Mouse (Mus musculus) forebrain, embryonic 14.5 days (tissue): ENCODE results near the gene Myb. TPM values are rescaled to one million over a fixed set of nuclear protein-coding genes. Genes with fewer than 3 reads are reported as not detected.

ENCODE experiments used
- ATAC-seq: fragments of 200-750 bp; cut with Nextera tagmentation; 2 replicates; pipeline ENCODE4 v1.8.0; 2017; ENCODE audit warnings: mild to moderate bottlenecking, moderate library complexity
- DNase-seq: peaks from one replicate; pipeline ENCODE4 v3.0.0-alpha.2; 2015; ENCODE audit warnings: low spot score
- H3K27ac ChIP-seq: fragments of 300-500 bp; sonication (generic); 2 replicates; pipeline ENCODE4 v1.5.1; 2014; ENCODE audit warnings: low read depth, mild to moderate bottlenecking, control low read depth, low read length, moderate library complexity
- H3K27me3 ChIP-seq: fragments of 300-500 bp; sonication (generic); replicated peaks from 2 replicates; pipeline ENCODE4 v1.6.1; 2014; ENCODE audit warnings: low read length, control low read depth, mixed read lengths; ENCODE audit not compliant: control insufficient read depth, insufficient read depth
- H3K36me3 ChIP-seq: fragments of 300-500 bp; sonication (generic); 2 replicates; pipeline ENCODE4 v1.6.1; 2014; ENCODE audit warnings: low read length, control low read depth; ENCODE audit not compliant: control insufficient read depth, insufficient read depth
- H3K4me1 ChIP-seq: fragments of 300-500 bp; sonication (generic); 2 replicates; pipeline ENCODE4 v1.6.1; 2014; ENCODE audit warnings: antibody characterized with exemption, low read length, control low read depth; ENCODE audit not compliant: control insufficient read depth, insufficient read depth
- H3K4me2 ChIP-seq: fragments of 300-500 bp; sonication (generic); 2 replicates; pipeline ENCODE4 v1.6.1; 2014; ENCODE audit warnings: mild to moderate bottlenecking, control low read depth, low read length
- H3K4me3 ChIP-seq: fragments of 300-500 bp; sonication (generic); 2 replicates; pipeline ENCODE4 v1.5.1; 2014; ENCODE audit warnings: low read depth, low read length, control low read depth
- H3K9ac ChIP-seq: fragments of 300-500 bp; sonication (generic); 2 replicates; pipeline ENCODE4 v1.6.1; 2014; ENCODE audit warnings: mild to moderate bottlenecking, low read length, control low read depth, moderate library complexity
- H3K9me3 ChIP-seq: fragments of 300-500 bp; sonication (generic); replicated peaks from 2 replicates; pipeline ENCODE4 v1.6.1; 2016; ENCODE audit warnings: low read length, control low read depth, mixed read lengths; ENCODE audit not compliant: control insufficient read depth
- WGBS: fragments of 180-500 bp; shearing (Covaris S2); extraction: QIAGEN DNeasy Blood & Tissue Kit; methylation state at CpG from one replicate; pipeline ENCODE4 v1.1.7; 2014; 5-methylcytosine and 5-hydroxymethylcytosine counted together
- polyA plus RNA-seq: library from polyadenylated mRNA; unstranded; fragments of >200 nt; fragmentation: Nextera tagmentation; extraction: Ambion mirVana; gene quantifications from 2 replicates; pipeline ENCODE4 v1.2.1, GENCODE M21; 2014

Gene Myb
- polyA plus RNA-seq, 1 experiment from 2014 or later: 2.6 TPM

- 3% methylated on average over 20 of the region's 20 CpGs for WGBS
- Histone ChIP-seq H3K36me3 (no peaks in the 10 kb centered on the region), H3K4me3 (peak overlapping the region; percentile 61), H3K9me3 (no peaks in the 10 kb centered on the region), H3K4me1 (peaks cover 8% of the 10 kb centered on the region; the same call in 1 of the 2 replicates), H3K9ac (peak overlapping the region; percentile 86), H3K4me2 (peak overlapping the region; percentile 99), H3K27me3 (peaks cover 25% of the 10 kb centered on the region), H3K27ac (no peak overlapping the region; the same call in 1 of the 2 replicates)
- peak; percentile 49 for ATAC-seq
- DNase-seq: peak; percentile 50
Observed at GRCm38 (mm10) chr10:21161359-21162094, 743 bp upstream of the Myb start.

GRCm38 (mm10) chr10:21159697-21160394, 938 bp downstream of the Myb start:
- no peaks in the 10 kb centered on the region for H3K36me3 ChIP-seq
- H3K9ac ChIP-seq: peak overlapping the region; percentile 86
- peaks cover 25% of the 10 kb centered on the region for H3K27me3 ChIP-seq
- peak overlapping the region; percentile 99 for H3K4me2 ChIP-seq
- H3K27ac ChIP-seq: no peak overlapping the region
- H3K4me3 ChIP-seq: peak overlapping the region; percentile 61
- peaks cover 8% of the 10 kb centered on the region; the same call in 1 of the 2 replicates for H3K4me1 ChIP-seq
- DNase-seq (peak; percentile 46), ATAC-seq (peak; percentile 54)
- under 1% methylated on average over 44 of the region's 44 CpGs for whole genome bisulfite sequencing
- no peaks in the 10 kb centered on the region for H3K9me3 ChIP-seq

GRCm38 (mm10) chr10:21158918-21159443, 1.8 kb downstream of the Myb start:
- Histone ChIP-seq H3K4me1 (peaks cover 8% of the 10 kb centered on the region; the same call in 1 of the 2 replicates), H3K36me3 (no peaks in the 10 kb centered on the region), H3K9me3 (no peaks in the 10 kb centered on the region), H3K4me2 (peak overlapping the region; percentile 99), H3K27ac (no peak overlapping the region), H3K27me3 (peaks cover 25% of the 10 kb centered on the region), H3K4me3 (peak overlapping the region; percentile 61), H3K9ac (peak overlapping the region; percentile 86)
- DNase-seq (peak; percentile 4), ATAC-seq (0 out of 2 replicates have a peak, but pooled peaks have one; percentile 11)
- WGBS: under 1% methylated on average over 35 of the region's 35 CpGs

DNA sequence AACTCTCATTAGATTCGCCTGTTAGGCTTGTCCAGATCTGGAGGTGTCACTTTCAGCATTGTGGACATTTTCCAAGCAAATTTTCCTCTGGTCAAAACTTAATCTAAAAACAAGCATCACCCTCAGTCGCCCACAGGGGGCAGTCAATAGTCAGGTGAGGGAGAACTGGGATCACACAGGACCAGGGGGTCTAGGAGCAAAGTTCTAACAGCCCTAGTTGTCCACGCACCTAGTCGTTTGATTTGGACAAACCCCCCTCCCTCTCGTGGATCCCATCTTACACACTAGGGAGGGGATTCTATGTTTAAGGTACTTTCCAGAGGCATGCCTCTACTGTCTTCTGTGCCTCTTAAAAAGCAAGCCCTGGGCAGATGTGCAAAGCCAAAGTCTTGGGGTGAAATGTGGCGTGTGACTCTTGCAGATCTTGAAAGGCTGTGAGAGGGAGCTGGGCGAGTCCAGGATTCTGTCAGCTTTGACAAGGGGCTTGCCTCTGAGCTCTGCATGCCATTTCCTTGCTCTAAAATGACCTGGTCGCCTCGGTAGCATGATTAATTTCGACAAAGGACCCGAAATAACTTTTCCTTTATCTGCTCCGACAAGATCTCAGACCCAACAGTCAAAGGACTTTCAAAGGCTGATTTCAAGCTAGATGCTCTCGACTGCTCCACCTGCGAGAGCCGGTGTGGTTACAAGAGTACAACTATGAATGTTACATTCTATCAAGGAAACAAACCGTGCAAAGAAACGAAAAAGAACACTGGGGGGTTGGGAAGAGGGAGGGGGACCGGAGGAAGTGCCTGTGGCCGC, 2.5 kb downstream of the Myb start:
- Histone ChIP-seq H3K27ac (no peak overlapping the region), H3K4me1 (peaks cover 8% of the 10 kb centered on the region; the same call in 1 of the 2 replicates), H3K4me2 (peak overlapping the region; percentile 99), H3K9me3 (no peaks in the 10 kb centered on the region), H3K4me3 (peak overlapping the region; percentile 61), H3K9ac (peak overlapping the region; percentile 86), H3K36me3 (no peaks in the 10 kb centered on the region), H3K27me3 (peaks cover 25% of the 10 kb centered on the region)
- ATAC-seq (no peak), DNase-seq (peak; percentile 56)
- WGBS: 4% methylated on average over 19 of the region's 19 CpGs

GRCm38 (mm10) chr10:21156953-21157499, 3.8 kb downstream of the Myb start:
- no peak overlapping the region for H3K27ac ChIP-seq
- no peak overlapping the region for H3K4me2 ChIP-seq
- WGBS: 59% methylated on average over 5 of the region's 5 CpGs
- no peak for ATAC-seq
- H3K27me3 ChIP-seq: peaks cover 19% of the 10 kb centered on the region
- no peaks in the 10 kb centered on the region for H3K9me3 ChIP-seq
- peaks cover 10% of the 10 kb centered on the region; the same call in 1 of the 2 replicates for H3K36me3 ChIP-seq
- no peak for DNase-seq
- H3K4me3 ChIP-seq: no peak overlapping the region
- peaks cover 8% of the 10 kb centered on the region; the same call in 1 of the 2 replicates for H3K4me1 ChIP-seq
- H3K9ac ChIP-seq: no peak overlapping the region

GRCm38 (mm10) chr10:21156416-21156815, 4.4 kb downstream of the Myb start:
- WGBS: 94% methylated on average over 3 of the region's 3 CpGs

GRCm38 (mm10) chr10:21154927-21155326, 5.9 kb downstream of the Myb start:
- no peak overlapping the region for H3K9ac ChIP-seq
- no peaks in the 10 kb centered on the region for H3K9me3 ChIP-seq
- 94% methylated on average over 3 of the region's 3 CpGs for WGBS
- H3K27ac ChIP-seq: no peak overlapping the region
- H3K4me2 ChIP-seq: no peak overlapping the region
- no peak for DNase-seq
- peaks cover 8% of the 10 kb centered on the region; the same call in 1 of the 2 replicates for H3K4me1 ChIP-seq
- peaks cover 15% of the 10 kb centered on the region for H3K27me3 ChIP-seq
- peaks cover 15% of the 10 kb centered on the region; the same call in 1 of the 2 replicates for H3K36me3 ChIP-seq
- no peak overlapping the region for H3K4me3 ChIP-seq
- ATAC-seq: no peak

More at GRCm38 (mm10) chr10:21156416-21156815, 4.4 kb downstream of the Myb start:
- Histone ChIP-seq H3K4me3 (no peak overlapping the region), H3K27me3 (peaks cover 15% of the 10 kb centered on the region), H3K4me2 (no peak overlapping the region), H3K4me1 (peaks cover 8% of the 10 kb centered on the region; the same call in 1 of the 2 replicates), H3K36me3 (peaks cover 11% of the 10 kb centered on the region; the same call in 1 of the 2 replicates), H3K27ac (no peak overlapping the region), H3K9me3 (no peaks in the 10 kb centered on the region), H3K9ac (no peak overlapping the region)
- no peak for ATAC-seq
- DNase-seq: no peak

- Histone ChIP-seq H3K4me1 (peaks cover 1% of the 10 kb centered on the region; the same call in 1 of the 2 replicates), H3K9me3 (no peaks in the 10 kb centered on the region), H3K36me3 (peaks cover 17% of the 10 kb centered on the region), H3K4me3 (no peak overlapping the region), H3K9ac (no peak overlapping the region), H3K27ac (no peak overlapping the region), H3K27me3 (peaks cover 7% of the 10 kb centered on the region), H3K4me2 (no peak overlapping the region)
- DNase-seq: no peak
- ATAC-seq: no peak
- WGBS: 90% methylated on average over 4 of the region's 4 CpGs
Observed at GRCm38 (mm10) chr10:21153433-21153832, 7.4 kb downstream of the Myb start.
